Mouse (Mus musculus) lung, embryonic 16.5 days (tissue): ENCODE measurements around the gene Snapin. TPM values are rescaled to one million over a fixed set of nuclear protein-coding genes. Genes with fewer than 3 reads are reported as not detected.

Source experiments
- ATAC-seq: fragments of 200-750 bp; cut with Nextera tagmentation; 2 replicates; pipeline ENCODE4 v1.8.0; 2017; ENCODE audit warnings: low read depth, mild to moderate bottlenecking, moderate library complexity
- H3K27ac ChIP-seq: fragments of 300-500 bp; sonication (generic); 2 replicates; pipeline ENCODE4 v1.5.1; 2014; ENCODE audit warnings: mild to moderate bottlenecking, control low read depth, low read length
- H3K27me3 ChIP-seq: fragments of 300-500 bp; sonication (generic); 2 replicates; pipeline ENCODE4 v1.6.1; 2014; ENCODE audit warnings: low read depth, low read length, mixed read lengths; ENCODE audit not compliant: control insufficient read depth, insufficient read depth
- H3K36me3 ChIP-seq: fragments of 300-500 bp; sonication (generic); 2 replicates; pipeline ENCODE4 v1.6.1; 2014; ENCODE audit warnings: low read length; ENCODE audit not compliant: control insufficient read depth, insufficient read depth
- H3K4me1 ChIP-seq: fragments of 300-500 bp; sonication (generic); replicated peaks from 2 replicates; pipeline ENCODE4 v1.6.1; 2014; ENCODE audit warnings: low read length, mixed read lengths; ENCODE audit not compliant: control insufficient read depth, insufficient read depth
- H3K4me2 ChIP-seq: fragments of 300-500 bp; sonication (generic); 2 replicates; pipeline ENCODE4 v1.6.1; 2014; ENCODE audit warnings: low read depth, low read length, control low read depth
- H3K4me3 ChIP-seq: fragments of 300-500 bp; sonication (generic); 2 replicates; pipeline ENCODE4 v1.5.1; 2014; ENCODE audit warnings: mild to moderate bottlenecking, low read length, control low read depth
- H3K9ac ChIP-seq: fragments of 300-500 bp; sonication (generic); 2 replicates; pipeline ENCODE4 v1.6.1; 2014; ENCODE audit warnings: low read length, control low read depth
- H3K9me3 ChIP-seq: fragments of 300-500 bp; sonication (generic); 2 replicates; pipeline ENCODE4 v1.6.1; 2016; ENCODE audit warnings: low read length; ENCODE audit not compliant: control insufficient read depth
- WGBS: fragments of 180-500 bp; shearing (Covaris S2); extraction: QIAGEN DNeasy Blood & Tissue Kit; methylation state at CpG from one replicate; pipeline ENCODE4 v1.1.7; 2014; 5-methylcytosine and 5-hydroxymethylcytosine counted together
- polyA plus RNA-seq: library from polyadenylated mRNA; unstranded; fragments of >200 nt; fragmentation: Nextera tagmentation; extraction: Ambion mirVana; gene quantifications from 2 replicates; pipeline ENCODE4 v1.2.1, GENCODE M21; 2015

Snapin gene
- polyA plus RNA-seq = 86.4 and 88.5 TPM in 2 replicates

- no peaks in the 10 kb centered on the region for H3K27me3 ChIP-seq
- peak; percentile 99 for ATAC-seq
- H3K9ac ChIP-seq = peak within 1 kb of the TSS; percentile 86
- H3K4me2 ChIP-seq = peak within 1 kb of the TSS; percentile 62
- under 1% methylated on average over 37 of the region's 37 CpGs for WGBS
- peaks cover 26% of the 10 kb centered on the region for H3K36me3 ChIP-seq
- peaks cover 10% of the 10 kb centered on the region for H3K4me1 ChIP-seq
- H3K4me3 ChIP-seq = peak within 1 kb of the TSS; percentile 80
- H3K9me3 ChIP-seq = no peaks in the 10 kb centered on the region
- H3K27ac ChIP-seq = peak within 1 kb of the TSS; percentile 86
Measured at GRCm38 (mm10) chr3:90490696-90491256, at the start of gene Snapin. Gene Snapin, minus strand, starts transcription at chr3:90491033.

- Histone ChIP-seq H3K27ac (peak overlapping the region; percentile 82), H3K4me1 (no peaks in the 10 kb centered on the region; the same call in 1 of the 2 replicates), H3K9ac (peak overlapping the region; percentile 53), H3K36me3 (no peaks in the 10 kb centered on the region), H3K4me3 (peak overlapping the region; percentile 43), H3K27me3 (no peaks in the 10 kb centered on the region), H3K4me2 (peak overlapping the region; percentile 43), H3K9me3 (no peaks in the 10 kb centered on the region)
- WGBS = 57% methylated on average over 5 of the region's 5 CpGs
- no peak for ATAC-seq
Measured at GRCm38 (mm10) chr3:90537905-90538296, 47.1 kb upstream of the Snapin start.

DNA sequence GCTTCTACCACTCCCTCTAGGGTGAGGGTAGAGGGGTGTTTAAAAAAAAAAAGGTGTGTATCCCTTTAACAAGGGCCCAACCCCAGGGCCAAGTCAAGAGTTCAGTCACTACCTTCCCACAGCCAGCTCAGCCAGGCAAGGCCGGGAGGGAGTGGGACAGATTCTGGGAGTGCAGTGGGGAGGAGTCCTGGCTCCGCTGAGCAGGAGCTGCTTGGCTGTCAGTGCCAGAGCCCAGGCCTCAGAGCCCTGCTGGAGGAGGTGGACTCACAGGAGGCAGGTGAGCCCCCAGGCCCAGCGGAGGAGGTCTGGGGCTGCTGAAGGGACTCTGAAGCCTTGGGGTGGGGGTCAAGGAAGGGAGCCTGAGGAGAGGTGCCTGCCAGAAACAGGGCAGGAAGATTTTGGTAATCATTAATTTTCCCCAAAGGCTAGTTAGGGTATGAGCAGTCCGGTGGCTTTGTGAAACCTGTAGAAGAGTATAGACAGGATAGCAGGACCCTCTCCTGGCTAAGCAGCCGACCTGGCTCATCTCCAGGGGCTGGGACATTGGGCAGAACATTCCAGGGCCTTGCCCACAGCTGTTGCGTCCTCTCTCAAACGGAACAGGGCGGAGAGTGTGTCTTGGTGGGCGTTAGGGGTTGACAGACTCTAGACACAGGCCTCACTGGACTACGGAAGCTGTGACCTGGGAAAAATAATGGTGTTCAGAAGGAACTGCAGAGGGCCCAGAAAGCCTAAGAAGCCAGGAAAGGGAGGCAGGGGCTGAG lies 46.5 kb upstream of the Snapin start, which contains the start of gene S100a16:
S100a16 (plus strand) TSS at position 114 of the 764 bp plus-strand sequence.
- H3K4me1 ChIP-seq = no peaks in the 10 kb centered on the region; the same call in 1 of the 2 replicates
- H3K9me3 ChIP-seq = no peaks in the 10 kb centered on the region
- peak within 1 kb of the TSS; percentile 82 for H3K27ac ChIP-seq
- H3K36me3 ChIP-seq = no peaks in the 10 kb centered on the region
- H3K9ac ChIP-seq = peak within 1 kb of the TSS; percentile 53
- H3K4me3 ChIP-seq = peak within 1 kb of the TSS; percentile 43
- no peaks in the 10 kb centered on the region for H3K27me3 ChIP-seq
- WGBS = 28% methylated on average over 10 of the region's 10 CpGs
- peak within 1 kb of the TSS; percentile 43 for H3K4me2 ChIP-seq
- peak; percentile 90 for ATAC-seq

DNA sequence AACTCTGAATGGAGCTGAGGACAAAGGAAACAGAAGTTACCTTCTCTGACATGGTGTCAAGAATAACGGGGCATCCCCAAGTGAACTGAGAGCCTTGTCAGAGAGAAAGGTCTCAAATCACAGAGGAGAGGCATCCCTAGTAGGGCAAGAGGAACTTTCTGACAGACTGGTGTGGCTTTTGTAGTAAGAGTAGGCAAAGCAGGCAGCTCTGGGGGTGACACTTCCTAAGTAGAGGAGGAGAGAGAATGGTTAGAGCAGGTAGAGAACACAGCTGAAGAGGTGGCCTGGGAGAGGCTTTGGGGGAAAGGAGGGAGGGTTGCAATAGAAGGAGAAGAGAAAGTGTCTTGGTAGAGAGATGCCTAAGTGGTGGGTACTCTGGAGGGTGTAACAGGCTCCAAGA lies 44.6 kb upstream of the Snapin start:
- Histone ChIP-seq H3K27me3 (no peaks in the 10 kb centered on the region), H3K4me2 (no peak overlapping the region), H3K36me3 (no peaks in the 10 kb centered on the region), H3K4me1 (no peaks in the 10 kb centered on the region; the same call in 1 of the 2 replicates), H3K9ac (no peak overlapping the region), H3K4me3 (no peak overlapping the region), H3K9me3 (no peaks in the 10 kb centered on the region), H3K27ac (no peak overlapping the region)
- ATAC-seq = no peak
- WGBS = 60% methylated on average over 1 of the region's 1 CpGs

GRCm38 (mm10) chr3:90531713-90532112 lies 40.9 kb upstream of the Snapin start:
- Histone ChIP-seq H3K9me3 (no peaks in the 10 kb centered on the region), H3K27ac (no peak overlapping the region), H3K9ac (no peak overlapping the region), H3K4me3 (no peak overlapping the region), H3K4me2 (no peak overlapping the region), H3K27me3 (no peaks in the 10 kb centered on the region), H3K4me1 (peaks cover 8% of the 10 kb centered on the region), H3K36me3 (no peaks in the 10 kb centered on the region)
- 48% methylated on average over 5 of the region's 5 CpGs for WGBS
- no peak for ATAC-seq

DNA sequence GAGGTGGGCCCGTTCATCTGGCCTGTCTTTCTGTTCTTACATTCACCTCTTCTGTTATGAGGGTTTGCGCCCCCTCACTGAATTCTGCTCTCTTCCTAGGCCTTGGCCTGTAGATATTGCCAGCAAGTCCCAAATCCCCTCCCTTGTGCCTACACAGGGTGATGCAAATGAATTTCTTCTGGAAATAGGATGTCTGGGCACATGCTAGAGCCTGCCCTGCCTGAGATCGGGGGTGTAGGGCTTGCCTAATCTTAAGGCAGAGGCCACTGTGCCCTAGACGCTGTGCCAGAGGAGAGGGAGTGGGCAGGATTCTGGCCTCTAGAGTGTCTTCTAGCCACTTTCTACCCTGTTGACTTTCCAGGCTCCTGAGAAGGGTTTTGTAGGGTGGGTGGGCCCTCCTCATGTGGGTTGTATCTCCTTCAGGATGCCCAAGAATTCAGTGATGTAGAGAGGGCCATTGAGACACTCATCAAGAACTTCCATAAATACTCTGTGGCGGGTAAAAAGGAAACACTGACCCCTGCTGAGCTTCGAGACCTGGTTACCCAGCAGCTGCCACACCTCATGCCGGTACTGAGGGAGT lies 36.5 kb upstream of the Snapin start:
- 0 out of 2 replicates have a peak overlapping the region, but pooled peaks have one; percentile 41 for H3K4me2 ChIP-seq
- no peaks in the 10 kb centered on the region for H3K27me3 ChIP-seq
- peak; percentile 32 for ATAC-seq
- H3K4me3 ChIP-seq = peak overlapping the region; percentile 11; the same call in 1 of the 2 replicates
- 71% methylated on average over 7 of the region's 7 CpGs for WGBS
- 0 out of 2 replicates have a peak overlapping the region, but pooled peaks have one; percentile 29 for H3K9ac ChIP-seq
- no peaks in the 10 kb centered on the region for H3K36me3 ChIP-seq
- peak overlapping the region; percentile 6; the same call in 1 of the 2 replicates for H3K27ac ChIP-seq
- peaks cover 14% of the 10 kb centered on the region for H3K4me1 ChIP-seq
- H3K9me3 ChIP-seq = no peaks in the 10 kb centered on the region

DNA sequence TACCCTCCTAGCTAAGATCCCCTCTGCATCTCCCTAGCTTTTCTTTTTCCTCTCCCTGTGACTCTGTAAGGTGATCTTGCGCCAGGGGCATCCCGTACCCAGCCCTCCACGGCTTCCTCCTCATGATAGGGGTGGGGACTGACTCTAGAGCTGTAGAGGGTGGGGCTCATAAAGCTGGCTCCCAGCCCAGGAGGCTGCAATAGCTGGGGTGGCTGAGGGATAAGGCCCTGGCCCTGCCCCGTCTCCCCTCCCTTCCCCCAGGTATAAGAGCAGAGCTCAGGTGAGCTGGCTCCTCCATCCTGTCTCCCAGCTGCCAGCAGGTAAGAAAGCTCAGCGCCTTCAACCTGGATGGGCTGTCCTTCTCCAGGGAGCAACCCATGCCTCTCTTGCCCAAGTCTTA lies 35.7 kb upstream of the Snapin start, which contains the start of gene S100a14:
S100a14 (plus strand) TSS at position 277 of the 400 bp plus-strand sequence.
- Histone ChIP-seq H3K27me3 (no peaks in the 10 kb centered on the region), H3K4me3 (peak within 1 kb of the TSS; percentile 11; the same call in 1 of the 2 replicates), H3K9ac (0 out of 2 replicates have a peak within 1 kb of the TSS, but pooled peaks have one; percentile 29), H3K36me3 (no peaks in the 10 kb centered on the region), H3K9me3 (no peaks in the 10 kb centered on the region), H3K4me1 (peaks cover 14% of the 10 kb centered on the region), H3K27ac (peak within 1 kb of the TSS; percentile 69), H3K4me2 (peak within 1 kb of the TSS; percentile 41)
- peak; percentile 94 for ATAC-seq
- WGBS = 29% methylated on average over 5 of the region's 5 CpGs

DNA sequence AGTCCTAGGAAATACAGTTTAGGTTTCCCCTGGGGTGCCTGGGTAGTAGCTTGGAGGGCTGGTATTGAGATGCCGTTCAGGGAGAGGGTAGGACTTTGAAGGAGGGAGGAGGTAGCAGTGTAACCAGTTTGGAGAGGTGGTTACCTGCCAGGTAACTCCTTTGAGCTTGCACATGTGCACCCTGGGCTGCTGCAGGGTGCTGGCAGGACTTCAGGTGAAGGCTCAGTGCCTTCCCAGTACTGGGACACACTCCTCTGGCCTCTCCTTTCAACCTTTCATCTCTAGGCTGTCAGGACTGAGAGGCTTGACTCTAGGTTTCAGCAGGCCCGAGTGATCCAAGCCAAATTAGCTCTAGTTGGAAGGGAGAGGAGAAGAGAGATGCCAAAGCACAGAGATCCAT lies 35.2 kb upstream of the Snapin start:
- 66% methylated on average over 2 of the region's 2 CpGs for WGBS
- H3K27ac ChIP-seq = peak overlapping the region; percentile 43
- no peak overlapping the region for H3K4me2 ChIP-seq

GRCm38 (mm10) chr3:90525421-90525820 lies 34.6 kb upstream of the Snapin start:
- Histone ChIP-seq H3K27ac (peak overlapping the region; percentile 43; the same call in 1 of the 2 replicates), H3K4me1 (peaks cover 14% of the 10 kb centered on the region), H3K27me3 (no peaks in the 10 kb centered on the region), H3K9ac (no peak overlapping the region), H3K4me2 (no peak overlapping the region), H3K4me3 (no peak overlapping the region), H3K9me3 (no peaks in the 10 kb centered on the region), H3K36me3 (no peaks in the 10 kb centered on the region)
- WGBS = 54% methylated on average over 4 of the region's 4 CpGs
- ATAC-seq = no peak

More for the DNA sequence above, 35.2 kb upstream of the Snapin start:
- Histone ChIP-seq H3K9ac (no peak overlapping the region), H3K36me3 (no peaks in the 10 kb centered on the region), H3K4me1 (peaks cover 14% of the 10 kb centered on the region), H3K4me3 (no peak overlapping the region), H3K27me3 (no peaks in the 10 kb centered on the region), H3K9me3 (no peaks in the 10 kb centered on the region)
- peak; percentile 36 for ATAC-seq
